Mouse (Mus musculus): ENCODE results near the gene Slf2.

Slf2 gene

GRCm38 (mm10) chr19:44985159-44985988 lies 54.4 kb downstream of the Slf2 start:
- DNase-seq = no peak

DNA sequence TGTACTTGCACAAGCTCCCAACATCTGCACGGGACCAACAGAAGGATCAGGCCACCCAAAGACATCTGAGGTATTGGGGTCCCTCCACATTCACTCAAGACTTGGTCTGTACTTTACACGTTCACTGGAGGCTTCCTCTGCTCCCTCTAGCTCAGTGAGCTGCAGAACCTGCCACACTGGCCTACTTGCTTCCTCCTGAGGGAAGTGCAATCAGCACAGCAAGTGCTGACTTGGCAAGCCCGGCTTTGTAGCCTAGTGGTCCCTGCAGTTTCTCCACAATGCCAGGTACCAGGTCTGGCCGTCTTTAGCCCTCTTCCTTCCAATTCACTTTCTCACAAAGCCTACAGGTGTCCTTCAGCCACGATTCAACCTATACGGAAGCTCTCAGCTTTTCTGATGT lies 56.1 kb downstream of the Slf2 start:
- no peak for DNase-seq

DNA sequence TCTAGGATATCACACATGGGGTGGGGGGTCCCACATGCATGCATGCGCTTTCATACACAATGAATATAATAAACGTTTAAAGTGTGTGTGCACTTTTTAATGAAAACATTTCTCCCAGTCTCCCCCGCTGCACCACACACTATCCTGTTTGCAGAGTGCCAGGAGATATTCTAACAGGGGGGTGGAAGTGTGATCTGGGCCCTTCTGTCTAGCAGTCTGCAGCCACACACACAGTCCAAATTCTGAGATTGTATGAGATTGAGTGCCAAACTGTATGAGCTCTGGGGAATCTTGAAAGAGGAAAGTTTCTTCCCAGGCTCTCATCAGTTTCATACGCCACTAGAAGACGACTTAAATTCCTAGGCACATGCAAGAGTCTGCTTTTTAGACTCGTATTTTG lies 56.9 kb downstream of the Slf2 start:
- peak; percentile 81 for DNase-seq

GRCm38 (mm10) chr19:44988321-44988720 lies 57.4 kb downstream of the Slf2 start:
- no peak for DNase-seq

- DNase-seq = no peak
These were observed 58.0 kb downstream of the Slf2 start, which contains the start of gene Sema4g for GRCm38 (mm10) chr19:44988831-44989566. Gene Sema4g, plus strand, starts transcription at chr19:44989101.

- DNase-seq = no peak
These were observed 58.9 kb downstream of the Slf2 start for GRCm38 (mm10) chr19:44989567-44990495.

- DNase-seq = no peak
These were observed 60.1 kb downstream of the Slf2 start for GRCm38 (mm10) chr19:44991031-44991430.

DNA sequence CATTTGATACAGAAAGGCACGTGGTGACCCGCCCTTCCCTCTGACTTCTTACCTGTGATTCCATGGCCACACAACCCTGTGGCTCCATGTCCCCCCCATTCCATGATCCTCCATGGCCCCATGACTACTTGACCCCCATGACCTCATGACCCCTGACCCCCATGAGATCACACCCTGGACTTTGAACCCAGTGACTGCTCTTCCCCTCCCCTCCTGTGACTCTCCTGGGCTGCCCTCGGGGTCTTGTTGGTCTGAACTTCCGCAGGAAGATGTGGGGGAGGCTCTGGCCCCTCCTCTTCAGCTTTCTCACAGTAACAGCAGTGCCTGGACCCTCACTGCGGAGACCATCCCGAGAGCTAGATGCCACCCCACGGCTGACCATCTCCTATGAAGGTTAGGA lies 61.3 kb downstream of the Slf2 start:
- DNase-seq = no peak

DNA sequence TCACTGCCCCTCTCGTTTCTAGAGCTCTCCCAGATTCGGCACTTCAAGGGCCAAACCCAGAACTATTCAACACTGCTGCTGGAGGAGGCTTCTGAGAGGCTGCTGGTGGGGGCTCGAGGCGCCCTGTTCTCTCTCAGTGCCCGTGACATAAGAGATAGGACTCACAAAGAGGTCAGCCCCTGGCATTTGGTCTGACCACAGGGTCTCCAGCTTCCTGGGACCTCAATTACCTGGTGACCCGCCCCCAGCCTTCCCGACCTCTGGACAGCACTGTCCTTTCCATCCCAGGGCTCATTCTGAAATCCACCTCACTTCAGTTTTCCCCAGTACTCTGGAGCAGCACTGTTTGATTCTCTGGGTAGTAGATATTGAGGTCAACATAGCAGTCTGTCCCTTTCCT lies 61.8 kb downstream of the Slf2 start:
- DNase-seq = no peak

DNA sequence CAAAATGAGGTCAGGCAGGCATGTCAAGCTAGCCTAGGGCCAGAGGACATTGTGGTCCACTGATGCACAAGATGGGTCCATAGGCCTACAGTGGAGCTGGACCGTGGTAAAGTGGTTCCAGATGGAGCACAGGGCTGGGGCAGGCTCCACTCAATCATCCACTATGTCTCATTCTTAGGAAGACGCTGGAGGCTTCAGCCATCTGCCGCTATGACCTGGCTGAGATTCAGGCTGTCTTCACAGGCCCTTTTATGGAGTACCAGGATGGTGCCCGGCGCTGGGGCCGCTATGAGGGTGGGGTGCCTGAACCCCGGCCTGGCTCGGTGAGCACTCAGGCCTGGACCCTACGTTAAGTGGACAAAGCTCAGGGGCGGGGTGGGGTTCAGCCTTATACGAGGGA lies 66.8 kb downstream of the Slf2 start:
- no peak for DNase-seq

DNA sequence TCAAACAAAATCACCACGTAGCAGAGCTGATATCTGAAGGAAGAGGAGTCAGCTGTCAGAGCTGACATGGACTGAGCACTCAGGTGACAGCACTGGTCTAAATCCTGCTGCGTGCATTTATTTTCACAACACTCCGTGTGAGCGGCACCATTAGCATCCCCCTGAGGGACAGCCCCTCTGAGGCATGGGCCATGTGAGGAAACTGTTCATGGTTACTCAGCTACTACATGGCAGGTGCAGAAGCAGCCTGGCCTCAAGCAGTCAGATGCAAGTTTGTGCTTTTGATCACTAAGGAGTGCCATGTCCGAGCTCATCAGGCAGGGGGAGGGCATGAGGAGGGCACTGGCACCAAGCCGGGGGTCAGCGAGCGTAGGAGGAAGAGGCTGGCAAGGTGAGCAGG lies 68.7 kb downstream of the Slf2 start:
- DNase-seq = no peak

GRCm38 (mm10) chr19:45002301-45002700 lies 71.3 kb downstream of the Slf2 start:
- no peak for DNase-seq

GRCm38 (mm10) chr19:45003740-45004516 lies 73.0 kb downstream of the Slf2 start:
- no peak for DNase-seq

DNA sequence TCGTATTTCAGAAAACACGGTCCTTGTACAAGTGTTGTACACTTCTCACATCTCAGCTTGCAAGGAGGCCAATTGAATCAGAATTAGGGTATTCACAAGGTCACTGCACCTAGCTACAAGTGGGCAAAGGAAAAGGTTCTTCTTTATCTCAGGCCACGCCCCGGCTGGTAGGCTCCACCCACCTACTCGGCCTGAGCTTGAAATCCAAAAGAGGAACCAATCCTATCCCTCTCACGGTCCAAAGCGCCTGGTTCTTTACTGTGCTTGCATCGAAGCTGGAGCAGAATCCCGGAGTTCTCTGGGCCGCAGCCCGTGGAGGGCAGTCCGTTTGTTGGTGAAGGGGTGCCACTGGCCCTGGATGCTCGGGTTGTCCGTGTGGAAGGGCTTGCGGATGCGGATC lies 74.5 kb downstream of the Slf2 start, which contains the start of gene Twnk:
Gene Twnk (plus strand): TSS at position 220 of the 400 bp plus-strand sequence.
- DNase-seq = no peak

GRCm38 (mm10) chr19:45005957-45006712 lies 75.2 kb downstream of the Slf2 start, which contains the start of gene Mrpl43:
Gene Mrpl43, minus strand, starts transcription at chr19:45006442.
- DNase-seq = peak; percentile 96

DNA sequence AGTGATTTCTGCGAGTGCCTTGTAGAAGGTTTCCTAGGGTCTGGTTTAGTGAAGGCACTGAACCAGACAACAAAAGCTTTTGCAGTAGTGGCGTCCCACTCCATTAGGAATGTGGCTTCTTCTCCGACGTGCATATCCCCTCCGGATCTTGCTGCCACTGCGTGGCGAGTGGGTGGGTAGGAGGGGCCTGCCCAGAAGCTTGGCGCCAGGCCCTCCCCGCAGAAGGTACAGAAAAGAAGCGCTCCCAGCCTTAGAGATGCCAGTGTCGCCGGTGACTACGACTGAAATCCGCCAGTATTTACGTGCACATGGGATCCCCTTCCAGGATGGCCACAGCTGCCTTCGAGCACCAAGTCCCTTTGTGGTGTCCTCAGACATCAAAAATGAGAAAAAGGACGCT lies 76.1 kb downstream of the Slf2 start:
- DNase-seq = no peak

DNA sequence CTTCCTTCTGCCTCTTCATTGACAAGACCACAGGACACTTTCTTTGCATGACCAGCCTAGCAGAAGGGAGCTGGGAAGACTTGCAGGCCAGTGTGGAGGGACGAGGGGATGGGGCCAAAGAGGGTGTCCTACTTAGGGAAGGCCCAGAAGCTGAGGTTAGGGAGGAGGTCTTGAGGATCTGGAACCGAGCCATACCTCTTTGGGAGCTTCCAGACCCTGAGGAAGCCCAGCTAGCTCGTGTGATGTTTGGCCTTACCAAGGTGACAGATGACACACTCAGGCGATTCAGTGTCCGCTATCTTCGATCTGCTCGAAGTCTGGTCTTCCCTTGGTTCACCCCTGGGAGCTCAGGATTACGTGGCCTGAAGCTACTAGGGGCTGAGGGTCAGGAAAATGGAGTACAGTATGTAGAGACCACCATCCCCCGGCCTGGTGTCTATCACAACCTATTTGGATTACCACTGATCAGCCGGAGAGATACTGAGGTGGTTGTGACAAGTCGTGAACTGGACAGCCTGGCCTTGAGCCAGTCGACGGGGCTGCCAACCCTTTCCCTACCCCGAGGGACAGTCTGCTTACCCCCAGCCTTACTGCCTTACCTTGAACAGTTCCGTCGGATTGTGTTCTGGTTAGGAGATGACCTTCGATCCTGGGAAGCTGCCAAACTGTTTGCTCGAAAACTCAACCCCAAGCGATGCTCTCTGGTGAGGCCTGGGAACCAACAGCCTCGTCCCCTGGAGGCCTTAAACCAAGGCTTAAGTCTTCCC lies 76.7 kb downstream of the Slf2 start:
- no peak for DNase-seq

DNA sequence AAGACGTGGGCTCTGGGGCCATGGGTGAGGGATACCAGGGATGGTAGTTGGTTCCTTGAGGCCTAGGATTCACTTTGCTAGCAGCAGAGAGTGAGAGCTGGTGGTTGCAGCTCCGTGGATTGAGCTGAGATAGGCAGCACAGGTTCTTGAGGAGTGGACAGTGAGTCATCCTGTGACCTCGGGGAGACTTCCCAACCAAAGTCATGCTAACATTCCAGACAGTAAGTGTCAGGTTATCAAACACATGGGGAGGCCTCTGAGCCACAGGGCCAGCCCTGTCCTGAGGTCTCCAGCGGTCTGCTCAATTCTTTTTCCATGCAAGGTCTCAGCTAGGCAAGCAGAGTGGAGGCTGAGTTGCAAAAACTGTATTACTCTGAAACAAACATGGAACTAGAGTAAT lies 79.7 kb downstream of the Slf2 start:
- DNase-seq = no peak

- no peak for DNase-seq
These were observed 81.3 kb downstream of the Slf2 start for GRCm38 (mm10) chr19:45012219-45012618.

GRCm38 (mm10) chr19:45012636-45013035 lies 81.7 kb downstream of the Slf2 start:
- DNase-seq = no peak

All from layer of hippocampus, adult 9-11 months (tissue).